Mouse (Mus musculus) hindbrain, postnatal 0 days (tissue): ENCODE measurements at regions not wholly inside any gene's neighbourhood (a gene's known extent, or its start where the extent isn't known, plus 50 kb on each side); places are given as distances from the start of the nearest gene placed in this dataset.

ENCODE experiments used
- ATAC-seq: fragments of 200-750 bp; cut with Nextera tagmentation; 2 replicates; pipeline ENCODE4 v1.8.0; 2017; ENCODE audit warnings: mild to moderate bottlenecking, moderate TSS enrichment, moderate library complexity
- DNase-seq: peaks from one replicate; pipeline ENCODE4 v3.0.0-alpha.2; 2015; ENCODE audit warnings: low spot score
- H3K27ac ChIP-seq: fragments of 300-500 bp; sonication (generic); 2 replicates; pipeline ENCODE4 v1.5.1; 2014; ENCODE audit warnings: mild to moderate bottlenecking
- H3K27me3 ChIP-seq: fragments of 300-500 bp; sonication (generic); 2 replicates; pipeline ENCODE4 v1.6.1; 2014; ENCODE audit warnings: low read length, mixed read lengths; ENCODE audit not compliant: insufficient read depth
- H3K36me3 ChIP-seq: fragments of 300-500 bp; sonication (generic); 2 replicates; pipeline ENCODE4 v1.6.1; 2014; ENCODE audit warnings: low read length, mixed read lengths; ENCODE audit not compliant: insufficient read depth
- H3K4me1 ChIP-seq: fragments of 300-500 bp; sonication (generic); 2 replicates; pipeline ENCODE4 v1.6.1; 2014; ENCODE audit warnings: antibody characterized with exemption, low read length, mixed read lengths; ENCODE audit not compliant: insufficient read depth
- H3K4me2 ChIP-seq: fragments of 300-500 bp; sonication (generic); 2 replicates; pipeline ENCODE4 v1.6.1; 2014; ENCODE audit warnings: low read depth, mild to moderate bottlenecking, low read length, moderate library complexity, mixed read lengths
- H3K4me3 ChIP-seq: fragments of 300-500 bp; sonication (generic); 2 replicates; pipeline ENCODE4 v1.5.1; 2014; ENCODE audit warnings: low read length
- H3K9ac ChIP-seq: fragments of 300-500 bp; sonication (generic); replicated peaks from 2 replicates; pipeline ENCODE4 v1.6.1; 2014; ENCODE audit warnings: mild to moderate bottlenecking, low read length, moderate library complexity, mixed read lengths
- H3K9me3 ChIP-seq: fragments of 300-500 bp; sonication (generic); 2 replicates; pipeline ENCODE4 v1.6.1; 2016; ENCODE audit warnings: low read length, mixed read lengths
- CTCF ChIP-seq: IDR thresholded peaks from 2 replicates; pipeline ENCODE4 v1.5.1; 2016; ENCODE audit warnings: antibody characterized with exemption, control low read depth, low read depth
- WGBS: fragments of 180-500 bp; shearing (Covaris S2); extraction: QIAGEN DNeasy Blood & Tissue Kit; methylation state at CpG from one replicate; pipeline ENCODE4 v1.1.7; 2014; 5-methylcytosine and 5-hydroxymethylcytosine counted together

DNA sequence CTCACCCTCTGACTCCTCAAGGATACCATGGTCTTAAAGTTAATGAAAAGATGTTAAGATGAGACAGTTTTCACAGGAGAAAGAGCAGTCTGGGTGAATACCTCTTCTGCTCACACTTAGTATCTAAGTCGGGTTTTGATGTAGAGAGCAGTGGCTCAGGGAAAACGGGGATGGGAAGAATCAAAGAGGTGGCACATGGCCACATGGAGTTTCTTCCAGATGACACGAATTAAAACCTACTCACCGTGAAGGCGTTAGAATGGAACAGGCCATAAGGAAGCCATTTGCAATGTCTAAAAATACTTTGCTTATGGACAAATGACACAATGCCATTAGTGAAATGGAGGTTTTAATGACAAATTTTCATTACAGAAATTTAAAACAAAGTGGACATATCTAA lies 50.1 kb upstream of the Tram1l1 start:
- H3K36me3 ChIP-seq = no peaks in the 10 kb centered on the region
- H3K9ac ChIP-seq = no peak overlapping the region
- ATAC-seq (0 out of 2 replicates have a peak, but pooled peaks have one; percentile 34), DNase-seq (peak; percentile 56)
- no peak overlapping the region for H3K4me2 ChIP-seq
- H3K9me3 ChIP-seq = no peaks in the 10 kb centered on the region
- H3K27ac ChIP-seq = no peak overlapping the region
- 50% methylated on average over 5 of the region's 5 CpGs for WGBS
- no peaks in the 10 kb centered on the region for H3K4me1 ChIP-seq
- no peak for TF ChIP-seq CTCF
- H3K27me3 ChIP-seq = no peaks in the 10 kb centered on the region
- H3K4me3 ChIP-seq = no peak overlapping the region
